Mouse (Mus musculus): ENCODE results near the gene Tdrd6. TPM values are rescaled to one million over a fixed set of nuclear protein-coding genes. Genes with fewer than 3 reads are reported as not detected.
A peak's percentile ranks its signal among the peaks of the same experiment; 100 is the strongest.

Gene Tdrd6
- polyA plus RNA-seq, 1 experiment from 2014 or later, result 0.33 TPM

DNA sequence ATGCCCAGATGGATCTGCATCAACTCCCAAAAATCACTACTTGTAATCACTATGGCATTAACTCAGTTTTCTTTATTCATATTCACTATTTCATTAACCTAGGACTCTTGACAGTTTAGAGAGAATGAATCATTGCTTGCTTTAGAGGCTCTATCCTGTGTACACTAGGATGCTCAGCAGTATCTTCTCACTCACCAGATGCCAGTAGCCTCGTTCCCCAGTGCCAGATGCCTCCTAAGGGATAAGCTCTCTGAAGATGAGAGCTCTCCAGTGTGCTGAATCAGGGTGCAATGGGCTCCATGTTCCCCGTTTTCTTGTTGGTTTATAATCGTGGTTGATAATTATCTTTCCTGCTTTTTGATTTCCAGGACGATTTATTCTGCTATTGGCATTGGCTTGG lies 31.4 kb downstream of the Tdrd6 start:
- Histone ChIP-seq H3K9ac (no peak overlapping the region), H3K4me2 (replicated peaks) (no peak overlapping the region), H3K27ac (no peak overlapping the region), H3K27me3 (replicated peaks) (no peaks in the 10 kb centered on the region), H3K9me3 (0 out of 2 replicates have a peak, but pooled peaks cover 7% of the 10 kb centered on the region), H3K36me3 (no peaks in the 10 kb centered on the region), H3K4me1 (no peaks in the 10 kb centered on the region), H3K4me3 (no peak overlapping the region)
- 74% methylated on average over 4 of the region's 4 CpGs for WGBS
- ATAC-seq (ENCODE audit: low FRiP score, low read depth), result no peak

- 97% methylated on average over 2 of the region's 2 CpGs for WGBS
- ATAC-seq (ENCODE audit: low FRiP score, low read depth), result no peak
Observed at GRCm38 (mm10) chr17:43597742-43598141, 32.4 kb downstream of the Tdrd6 start.

DNA sequence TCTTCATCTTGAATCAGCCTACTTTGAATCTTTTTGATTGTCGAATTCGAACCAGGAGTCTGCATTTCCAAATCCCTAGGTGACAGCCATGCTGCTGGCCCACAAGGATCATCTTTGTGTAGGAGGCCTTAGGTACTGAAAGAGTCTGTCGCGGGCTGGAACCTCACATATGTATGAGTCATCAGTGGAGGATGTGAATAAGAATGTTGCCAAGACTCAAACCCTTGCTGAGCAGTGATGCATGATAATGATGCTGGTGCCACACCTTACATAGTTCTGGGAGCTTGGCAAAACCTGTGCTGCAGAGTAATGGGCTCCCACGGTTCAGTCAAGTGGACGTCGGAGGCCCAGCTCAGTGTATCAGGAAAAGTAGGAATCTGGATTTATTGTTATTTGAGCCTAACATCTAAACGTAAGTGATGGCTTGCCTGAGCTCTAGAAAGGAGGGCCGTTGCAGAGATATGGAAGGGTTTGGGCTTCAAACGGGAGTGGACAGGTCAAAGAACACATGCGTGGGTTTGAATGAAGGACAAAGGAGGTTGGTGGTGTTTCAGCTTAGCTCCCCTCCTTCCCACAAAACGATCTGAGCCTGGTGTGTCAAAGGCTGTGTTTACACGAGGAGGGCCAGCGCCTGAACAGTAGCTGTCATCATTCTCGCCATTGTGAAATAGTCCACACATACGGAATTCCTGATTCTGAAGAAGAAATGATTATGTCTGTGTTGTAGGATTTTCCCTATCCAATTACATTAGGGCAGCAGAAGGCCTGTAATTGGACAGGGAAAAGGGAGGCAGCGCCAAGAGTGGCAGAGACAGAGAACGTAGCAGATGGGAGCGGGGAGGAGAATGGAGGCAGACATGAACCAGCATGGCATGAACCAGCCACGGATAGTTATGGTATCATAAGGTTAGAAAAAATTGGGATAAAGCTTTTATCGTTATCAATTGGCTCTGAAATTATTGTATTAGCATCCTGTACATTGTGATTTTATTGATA lies 37.5 kb downstream of the Tdrd6 start:
- Histone ChIP-seq H3K27me3 (replicated peaks) (no peaks in the 10 kb centered on the region), H3K4me1 (no peaks in the 10 kb centered on the region), H3K9ac (no peak overlapping the region), H3K4me3 (no peak overlapping the region), H3K9me3 (0 out of 2 replicates have a peak, but pooled peaks cover 5% of the 10 kb centered on the region), H3K27ac (no peak overlapping the region), H3K36me3 (no peaks in the 10 kb centered on the region), H3K4me2 (replicated peaks) (no peak overlapping the region)
- no peak for ATAC-seq (ENCODE audit: low FRiP score, low read depth)
- 90% methylated on average over 21 of the region's 21 CpGs for WGBS

More at GRCm38 (mm10) chr17:43597742-43598141, 32.4 kb downstream of the Tdrd6 start:
- H3K4me3 ChIP-seq, result no peak overlapping the region
- H3K4me1 ChIP-seq, result no peaks in the 10 kb centered on the region
- H3K36me3 ChIP-seq, result no peaks in the 10 kb centered on the region
- no peak overlapping the region for H3K27ac ChIP-seq
- no peak overlapping the region for H3K9ac ChIP-seq
- H3K27me3 ChIP-seq (replicated peaks), result no peaks in the 10 kb centered on the region
- H3K4me2 ChIP-seq (replicated peaks), result no peak overlapping the region
- H3K9me3 ChIP-seq, result 0 out of 2 replicates have a peak, but pooled peaks cover 7% of the 10 kb centered on the region

- Histone ChIP-seq H3K4me1 (no peaks in the 10 kb centered on the region), H3K36me3 (no peaks in the 10 kb centered on the region), H3K9ac (no peak overlapping the region), H3K9me3 (no peaks in the 10 kb centered on the region), H3K4me3 (no peak overlapping the region), H3K4me2 (replicated peaks) (no peak overlapping the region), H3K27me3 (replicated peaks) (no peaks in the 10 kb centered on the region), H3K27ac (no peak overlapping the region)
- no peak for ATAC-seq (ENCODE audit: low FRiP score, low read depth)
- WGBS, result 84% methylated on average over 5 of the region's 5 CpGs
Observed at GRCm38 (mm10) chr17:43590531-43590930, 39.6 kb downstream of the Tdrd6 start.

DNA sequence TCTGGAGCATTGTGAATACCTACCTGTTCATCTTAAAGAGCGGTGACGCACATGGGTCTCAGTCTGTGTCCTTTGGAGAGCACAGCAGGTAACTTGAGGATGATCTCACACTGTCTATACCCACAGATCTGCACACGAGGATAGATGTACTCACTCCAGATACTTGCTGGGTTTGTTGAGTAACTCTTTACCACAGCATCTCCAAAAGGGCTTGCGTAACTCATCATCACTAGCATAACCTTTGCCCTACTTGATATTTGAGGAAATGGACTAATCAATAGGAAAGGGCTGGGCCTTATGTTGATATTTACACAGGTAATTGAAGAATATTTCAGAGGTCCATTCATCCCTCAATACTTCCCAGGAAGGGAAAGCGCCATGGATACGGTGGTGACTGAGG lies 40.3 kb downstream of the Tdrd6 start:
- no peak overlapping the region for H3K4me2 ChIP-seq (replicated peaks)
- H3K9me3 ChIP-seq, result no peaks in the 10 kb centered on the region
- WGBS, result 92% methylated on average over 6 of the region's 6 CpGs
- no peak for ATAC-seq (ENCODE audit: low FRiP score, low read depth)
- H3K27ac ChIP-seq, result no peak overlapping the region
- no peaks in the 10 kb centered on the region for H3K27me3 ChIP-seq (replicated peaks)
- H3K36me3 ChIP-seq, result no peaks in the 10 kb centered on the region
- H3K4me3 ChIP-seq, result no peak overlapping the region
- no peaks in the 10 kb centered on the region for H3K4me1 ChIP-seq
- no peak overlapping the region for H3K9ac ChIP-seq

DNA sequence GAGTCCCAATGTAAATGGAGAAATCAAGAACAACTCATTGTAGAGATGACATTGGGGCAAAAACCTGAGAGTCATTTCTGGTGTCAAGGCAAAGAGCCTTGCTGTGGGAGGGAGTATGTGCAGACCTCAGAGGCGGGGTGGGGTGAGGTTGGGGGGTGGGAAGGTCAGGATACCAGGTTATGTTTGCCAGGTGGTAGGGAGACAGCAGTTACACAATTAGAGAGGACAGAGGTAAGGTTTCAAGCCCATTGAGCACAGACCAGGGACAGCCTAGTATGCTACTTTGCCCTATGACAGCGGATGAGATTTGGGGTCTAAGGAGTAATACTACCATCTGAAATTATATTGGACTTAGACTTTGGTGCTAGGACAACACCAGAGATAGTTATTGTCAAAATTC lies 42.8 kb downstream of the Tdrd6 start:
- Histone ChIP-seq H3K9me3 (no peaks in the 10 kb centered on the region), H3K36me3 (no peaks in the 10 kb centered on the region), H3K27ac (no peak overlapping the region), H3K27me3 (replicated peaks) (no peaks in the 10 kb centered on the region), H3K4me3 (no peak overlapping the region), H3K4me2 (replicated peaks) (no peak overlapping the region), H3K9ac (no peak overlapping the region), H3K4me1 (peaks cover 3% of the 10 kb centered on the region; the same call in 1 of the 2 replicates)
- 90% methylated on average over 2 of the region's 2 CpGs for WGBS
- no peak for ATAC-seq (ENCODE audit: low FRiP score, low read depth)

- peaks cover 14% of the 10 kb centered on the region for H3K4me1 ChIP-seq
- H3K36me3 ChIP-seq, result no peaks in the 10 kb centered on the region
- no peaks in the 10 kb centered on the region for H3K27me3 ChIP-seq (replicated peaks)
- 90% methylated on average over 7 of the region's 7 CpGs for WGBS
- H3K9me3 ChIP-seq, result no peaks in the 10 kb centered on the region
- no peak overlapping the region for H3K27ac ChIP-seq
- H3K9ac ChIP-seq, result no peak overlapping the region
- no peak overlapping the region for H3K4me3 ChIP-seq
- no peak for ATAC-seq (ENCODE audit: low FRiP score, low read depth)
- H3K4me2 ChIP-seq (replicated peaks), result no peak overlapping the region
Observed at GRCm38 (mm10) chr17:43584771-43585170, 45.3 kb downstream of the Tdrd6 start.

- ATAC-seq (ENCODE audit: low FRiP score, low read depth), result 0 out of 2 replicates have a peak, but pooled peaks have one; percentile 17
- 24% methylated on average over 8 of the region's 8 CpGs for WGBS
- Histone ChIP-seq H3K27ac (no peak overlapping the region), H3K9me3 (no peaks in the 10 kb centered on the region), H3K4me3 (no peak overlapping the region), H3K27me3 (replicated peaks) (no peaks in the 10 kb centered on the region), H3K4me2 (replicated peaks) (peak overlapping the region; percentile 30; the same call in 1 of the 2 replicates), H3K36me3 (no peaks in the 10 kb centered on the region), H3K4me1 (peaks cover 14% of the 10 kb centered on the region), H3K9ac (no peak overlapping the region)
Observed at GRCm38 (mm10) chr17:43581012-43581467, 49.1 kb downstream of the Tdrd6 start.

GRCm38 (mm10) chr17:43580456-43580855 lies 49.6 kb downstream of the Tdrd6 start:
- peak overlapping the region; percentile 30; the same call in 1 of the 2 replicates for H3K4me2 ChIP-seq (replicated peaks)
- peaks cover 14% of the 10 kb centered on the region for H3K4me1 ChIP-seq
- H3K27me3 ChIP-seq (replicated peaks), result no peaks in the 10 kb centered on the region
- ATAC-seq (ENCODE audit: low FRiP score, low read depth), result no peak
- H3K27ac ChIP-seq, result no peak overlapping the region
- H3K36me3 ChIP-seq, result no peaks in the 10 kb centered on the region
- H3K9me3 ChIP-seq, result no peaks in the 10 kb centered on the region
- no peak overlapping the region for H3K9ac ChIP-seq
- 33% methylated on average over 3 of the region's 3 CpGs for WGBS
- no peak overlapping the region for H3K4me3 ChIP-seq

DNA sequence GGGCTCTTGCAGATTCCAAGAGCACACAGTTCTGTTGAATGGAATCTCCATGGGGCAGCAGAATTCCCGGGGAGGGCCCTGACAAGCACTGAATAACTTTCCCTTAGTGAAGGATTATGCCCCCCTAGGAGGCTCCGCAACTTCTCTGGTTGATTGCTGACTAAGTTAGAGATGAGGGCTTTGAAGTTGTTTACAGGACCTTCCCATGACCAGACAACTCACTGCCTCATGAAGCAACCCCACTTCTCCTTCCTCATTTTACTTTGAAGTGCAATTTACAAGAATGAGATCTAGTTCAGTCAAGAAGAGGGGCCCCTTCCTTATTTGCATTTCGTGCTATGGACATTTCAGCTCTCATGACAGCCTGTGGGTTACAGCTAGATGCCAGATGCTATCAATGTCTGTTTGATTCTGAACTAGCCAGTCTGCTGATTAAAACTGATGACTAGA lies 56.5 kb downstream of the Tdrd6 start:
- WGBS, result 17% methylated on average over 3 of the region's 3 CpGs
- Histone ChIP-seq H3K9me3 (no peaks in the 10 kb centered on the region), H3K36me3 (no peaks in the 10 kb centered on the region), H3K4me2 (replicated peaks) (no peak overlapping the region), H3K4me1 (peaks cover 5% of the 10 kb centered on the region; the same call in 1 of the 2 replicates), H3K27me3 (replicated peaks) (no peaks in the 10 kb centered on the region), H3K9ac (no peak overlapping the region), H3K27ac (no peak overlapping the region), H3K4me3 (no peak overlapping the region)
- ATAC-seq (ENCODE audit: low FRiP score, low read depth), result no peak

GRCm38 (mm10) chr17:43569287-43569686 lies 60.8 kb downstream of the Tdrd6 start:
- no peak overlapping the region for H3K27ac ChIP-seq
- ATAC-seq (ENCODE audit: low FRiP score, low read depth), result no peak
- no peak overlapping the region for H3K4me2 ChIP-seq (replicated peaks)
- no peaks in the 10 kb centered on the region for H3K36me3 ChIP-seq
- 58% methylated on average over 7 of the region's 7 CpGs for WGBS
- H3K4me1 ChIP-seq, result peaks cover 5% of the 10 kb centered on the region
- H3K4me3 ChIP-seq, result no peak overlapping the region
- H3K9ac ChIP-seq, result no peak overlapping the region
- no peaks in the 10 kb centered on the region for H3K9me3 ChIP-seq
- no peaks in the 10 kb centered on the region for H3K27me3 ChIP-seq (replicated peaks)

- H3K27ac ChIP-seq, result no peak within 1 kb of the TSS
- H3K4me3 ChIP-seq, result peak within 1 kb of the TSS; percentile 47
- ATAC-seq (ENCODE audit: low FRiP score, low read depth), result peak; percentile 87
- no peaks in the 10 kb centered on the region for H3K9me3 ChIP-seq
- H3K27me3 ChIP-seq (replicated peaks), result no peaks in the 10 kb centered on the region
- peak within 1 kb of the TSS; percentile 59 for H3K9ac ChIP-seq
- WGBS, result under 1% methylated on average over 34 of the region's 34 CpGs
- no peaks in the 10 kb centered on the region for H3K36me3 ChIP-seq
- no peaks in the 10 kb centered on the region; the same call in none of the 2 replicates for H3K4me1 ChIP-seq
- H3K4me2 ChIP-seq (replicated peaks), result peak within 1 kb of the TSS; percentile 87
Observed at GRCm38 (mm10) chr17:43567992-43568888, 61.9 kb downstream of the Tdrd6 start, which contains the start of gene Pla2g7. TSS of gene Pla2g7 (plus strand) at chr17:43568098.
